Mouse (Mus musculus) right cerebral cortex, postnatal 10 days (tissue): ENCODE measurements around the gene Ssh2.

ENCODE experiments used
- DNase-seq, 2 experiments: peaks; one replicate each; pipeline ENCODE4 v3.0.0; 2021; ENCODE audit warnings: low spot score in 2 of 2

The Ssh2 gene

GRCm38 (mm10) chr11:77507426-77507825 is 291.3 kb downstream of the Ssh2 start:
- DNase-seq, result peak in 1 of 2 experiments; percentile 27

GRCm38 (mm10) chr11:77508068-77509021 is 292.3 kb downstream of the Ssh2 start:
- DNase-seq, result peak; percentile 86 to 89
